Mouse (Mus musculus) neural tube, embryonic 11.5 days (tissue): ENCODE results near the gene Bag1. TPM values are rescaled to one million over a fixed set of nuclear protein-coding genes. Genes with fewer than 3 reads are reported as not detected.
A peak's percentile ranks its signal among the peaks of the same experiment; 100 is the strongest.
"Not testable (repeated sequence)": the region's sequence is repeated elsewhere in the genome, so short reads cannot be mapped to it uniquely, and the experiment has no call there.

Experiments used
- ATAC-seq: fragments of 200-750 bp; cut with Nextera tagmentation; 2 replicates; pipeline ENCODE4 v1.8.0; 2017; ENCODE audit warnings: moderate number of reproducible peaks, mild to moderate bottlenecking, moderate TSS enrichment, moderate library complexity; ENCODE audit not compliant: insufficient read depth, low FRiP score, low TSS enrichment
- DNase-seq: peaks from one replicate; pipeline ENCODE4 v3.0.0-alpha.2; 2015; ENCODE audit warnings: low spot score
- H3K27ac ChIP-seq: fragments of 300-500 bp; sonication (generic); 2 replicates; pipeline ENCODE4 v1.5.1; 2014; ENCODE audit warnings: low read depth, mild to moderate bottlenecking, low read length
- H3K27me3 ChIP-seq: fragments of 300-500 bp; sonication (generic); 2 replicates; pipeline ENCODE4 v1.6.1; 2014; ENCODE audit warnings: mild to moderate bottlenecking, low read length, mixed read lengths; ENCODE audit not compliant: control insufficient read depth, insufficient read depth
- H3K36me3 ChIP-seq: fragments of 300-500 bp; sonication (generic); 2 replicates; pipeline ENCODE4 v1.6.1; 2014; ENCODE audit warnings: mild to moderate bottlenecking, low read length, moderate library complexity, mixed read lengths; ENCODE audit not compliant: control insufficient read depth, insufficient read depth
- H3K4me1 ChIP-seq: fragments of 300-500 bp; sonication (generic); 2 replicates; pipeline ENCODE4 v1.6.1; 2014; ENCODE audit warnings: low read length, mixed read lengths; ENCODE audit not compliant: control insufficient read depth, insufficient read depth
- H3K4me2 ChIP-seq: fragments of 300-500 bp; sonication (generic); 2 replicates; pipeline ENCODE4 v1.6.1; 2014; ENCODE audit warnings: low read depth, mild to moderate bottlenecking, moderate library complexity
- H3K4me3 ChIP-seq: fragments of 300-500 bp; sonication (generic); 2 replicates; pipeline ENCODE4 v1.5.1; 2014; ENCODE audit warnings: low read depth, low read length
- H3K9ac ChIP-seq: fragments of 300-500 bp; sonication (generic); 2 replicates; pipeline ENCODE4 v1.6.1; 2014; ENCODE audit warnings: mild to moderate bottlenecking, low read length
- H3K9me3 ChIP-seq: fragments of 300-500 bp; sonication (generic); 2 replicates; pipeline ENCODE4 v1.6.1; 2016; ENCODE audit warnings: low read length; ENCODE audit not compliant: control insufficient read depth
- WGBS: fragments of 180-500 bp; shearing (Covaris S2); extraction: QIAGEN DNeasy Blood & Tissue Kit; methylation state at CpG from one replicate; pipeline ENCODE4 v1.1.7; 2014; 5-methylcytosine and 5-hydroxymethylcytosine counted together
- polyA plus RNA-seq: library from polyadenylated mRNA; unstranded; fragments of >200 nt; fragmentation: Nextera tagmentation; extraction: Ambion mirVana; gene quantifications from 2 replicates; pipeline ENCODE4 v1.2.1, GENCODE M21; 2014

The Bag1 gene
- polyA plus RNA-seq, 1 experiment from 2014 or later: 226 TPM

GRCm38 (mm10) chr4:40947565-40948159, 432 bp downstream of the Bag1 start:
- Histone ChIP-seq H3K9me3 (no peaks in the 10 kb centered on the region), H3K27me3 (no peaks in the 10 kb centered on the region), H3K4me1 (peaks cover 8% of the 10 kb centered on the region), H3K9ac (peak overlapping the region; percentile 75), H3K4me3 (peak overlapping the region; percentile 67), H3K4me2 (peak overlapping the region; percentile 64), H3K27ac (peak overlapping the region; percentile 67), H3K36me3 (peaks cover 6% of the 10 kb centered on the region; the same call in 1 of the 2 replicates)
- DNase-seq (no peak), ATAC-seq (peak; percentile 40)
- WGBS: under 1% methylated on average over 39 of the region's 40 CpGs

- Histone ChIP-seq H3K4me3 (peak overlapping the region; percentile 67), H3K9ac (no peak overlapping the region), H3K27me3 (no peaks in the 10 kb centered on the region), H3K36me3 (peaks cover 7% of the 10 kb centered on the region; the same call in 1 of the 2 replicates), H3K27ac (no peak overlapping the region), H3K9me3 (no peaks in the 10 kb centered on the region), H3K4me2 (peak overlapping the region; percentile 64), H3K4me1 (peaks cover 8% of the 10 kb centered on the region)
- 91% methylated on average over 7 of the region's 7 CpGs for WGBS
- no peak for ATAC-seq
- no peak for DNase-seq
These were observed 1.5 kb downstream of the Bag1 start for GRCm38 (mm10) chr4:40946516-40947121.

DNA sequence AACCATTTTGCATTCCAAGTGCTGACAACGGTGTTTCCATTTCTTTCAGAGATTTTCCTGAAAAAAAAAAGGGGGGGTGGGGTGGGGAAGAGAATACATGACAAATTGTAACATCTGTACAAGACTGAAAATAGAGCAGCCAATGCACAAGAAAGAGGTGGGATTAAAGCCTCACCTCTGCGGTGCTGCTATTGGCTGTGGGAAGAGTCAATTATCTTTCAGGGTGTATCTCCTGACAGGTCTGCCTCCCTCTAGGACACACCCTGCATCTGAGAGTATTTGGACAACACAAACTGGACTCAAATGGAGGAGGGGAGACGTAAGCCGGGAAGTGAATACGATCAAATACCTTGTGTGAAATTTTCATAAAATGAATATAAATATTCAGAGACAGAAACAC, 4.4 kb downstream of the Bag1 start:
- Histone ChIP-seq H3K9ac (no peak overlapping the region), H3K27ac (no peak overlapping the region), H3K9me3 (no peaks in the 10 kb centered on the region), H3K27me3 (no peaks in the 10 kb centered on the region), H3K4me2 (no peak overlapping the region), H3K4me1 (peaks cover 3% of the 10 kb centered on the region; the same call in 1 of the 2 replicates), H3K36me3 (peaks cover 30% of the 10 kb centered on the region), H3K4me3 (no peak overlapping the region)
- no peak for DNase-seq
- 97% methylated on average over 5 of the region's 5 CpGs for WGBS
- ATAC-seq: no peak

DNA sequence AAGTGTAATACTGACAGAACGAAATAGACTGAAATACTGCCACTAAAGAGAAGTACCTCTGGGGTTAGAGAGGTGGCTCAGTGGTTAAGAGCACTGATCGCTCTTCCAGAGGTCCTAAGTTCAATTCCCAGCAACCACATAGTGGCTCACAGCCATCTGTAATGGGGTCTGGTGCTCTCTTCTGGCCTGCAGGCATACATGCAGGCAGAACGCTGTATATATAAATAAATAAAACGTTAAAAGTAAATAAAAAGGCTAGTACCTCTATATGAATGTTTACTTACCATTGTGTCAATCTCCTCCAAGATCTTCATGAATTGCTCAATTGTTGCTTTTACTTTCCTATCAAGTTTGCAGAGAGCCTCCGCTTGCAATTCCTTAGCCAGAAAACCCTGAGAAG, 9.3 kb downstream of the Bag1 start:
- DNase-seq (no peak), ATAC-seq (no peak)
- Histone ChIP-seq H3K9ac (no peak overlapping the region), H3K27ac (no peak overlapping the region), H3K4me3 (no peak overlapping the region), H3K36me3 (peaks cover 40% of the 10 kb centered on the region), H3K27me3 (no peaks in the 10 kb centered on the region), H3K9me3 (no peaks in the 10 kb centered on the region), H3K4me2 (no peak overlapping the region), H3K4me1 (no peaks in the 10 kb centered on the region)
- WGBS: 97% methylated on average over 5 of the region's 5 CpGs

- ATAC-seq (no peak), DNase-seq (no peak)
- Histone ChIP-seq H3K4me3 (no peak overlapping the region), H3K9ac (no peak overlapping the region), H3K27me3 (no peaks in the 10 kb centered on the region), H3K9me3 (no peaks in the 10 kb centered on the region), H3K27ac (no peak overlapping the region), H3K4me1 (no peaks in the 10 kb centered on the region), H3K36me3 (peaks cover 35% of the 10 kb centered on the region), H3K4me2 (no peak overlapping the region)
- WGBS: 82% methylated on average over 9 of the region's 9 CpGs
These were observed 11.8 kb downstream of the Bag1 start for GRCm38 (mm10) chr4:40936175-40936839.

GRCm38 (mm10) chr4:40934369-40934768, 13.7 kb downstream of the Bag1 start:
- ATAC-seq, H3K27ac ChIP-seq, H3K9me3 ChIP-seq, H3K27me3 ChIP-seq, DNase-seq, H3K4me3 ChIP-seq, H3K9ac ChIP-seq, H3K4me1 ChIP-seq, H3K4me2 ChIP-seq: not testable (repeated sequence)
- WGBS: 94% methylated on average over 3 of the region's 3 CpGs
- peaks cover 19% of the 10 kb centered on the region for H3K36me3 ChIP-seq

DNA sequence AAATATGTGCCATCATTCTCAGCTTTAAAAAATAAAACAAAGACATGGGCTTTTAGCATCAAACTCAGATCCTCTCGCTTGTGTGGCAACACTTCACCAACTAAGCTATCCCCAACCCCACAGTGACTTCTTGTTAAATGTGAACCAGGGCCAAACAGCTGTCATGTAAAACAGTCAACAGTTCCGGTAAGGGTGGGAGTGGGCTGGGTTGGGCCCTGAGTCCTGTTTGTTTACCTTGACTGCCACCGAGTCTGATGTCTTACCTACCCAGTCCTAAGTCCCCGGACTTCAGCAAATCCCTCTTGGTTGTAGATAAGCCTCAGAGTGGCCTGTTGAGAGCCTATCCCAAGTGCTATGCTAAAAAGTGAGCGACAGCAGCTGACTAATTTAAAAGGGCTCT, 14.4 kb downstream of the Bag1 start:
- no peak for ATAC-seq

DNA sequence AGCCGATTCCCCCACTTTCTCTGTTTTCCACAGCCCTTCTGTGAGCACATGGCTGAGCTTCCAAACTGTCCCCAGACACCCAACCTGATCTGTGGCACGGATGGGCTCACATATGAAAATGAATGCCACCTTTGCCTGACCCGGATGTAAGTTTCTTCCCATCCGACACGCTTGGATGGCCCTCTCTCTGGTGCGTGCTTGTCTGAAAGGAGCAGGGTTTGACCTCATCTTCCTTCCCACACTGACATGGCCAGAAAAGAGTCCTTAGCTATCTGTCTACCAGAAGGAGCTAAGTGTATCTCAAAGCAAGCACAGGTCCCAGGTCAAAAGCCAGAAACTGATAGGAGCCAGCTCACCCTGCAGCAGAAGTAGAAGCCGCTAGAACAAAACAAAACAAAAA, 19.0 kb downstream of the Bag1 start:
- Histone ChIP-seq H3K27ac (no peak overlapping the region), H3K9ac (no peak overlapping the region), H3K4me3 (no peak overlapping the region), H3K27me3 (no peaks in the 10 kb centered on the region), H3K9me3 (no peaks in the 10 kb centered on the region), H3K36me3 (no peaks in the 10 kb centered on the region), H3K4me1 (no peaks in the 10 kb centered on the region), H3K4me2 (no peak overlapping the region)
- ATAC-seq (no peak), DNase-seq (no peak)
- WGBS: 83% methylated on average over 7 of the region's 7 CpGs

More for the DNA sequence above, 14.4 kb downstream of the Bag1 start:
- no peak for DNase-seq
- H3K27ac ChIP-seq: no peak overlapping the region
- WGBS: 95% methylated on average over 5 of the region's 5 CpGs
- no peaks in the 10 kb centered on the region for H3K27me3 ChIP-seq
- H3K9me3 ChIP-seq: no peaks in the 10 kb centered on the region
- peaks cover 14% of the 10 kb centered on the region for H3K36me3 ChIP-seq
- H3K4me2 ChIP-seq: no peak overlapping the region
- H3K9ac ChIP-seq: no peak overlapping the region
- no peaks in the 10 kb centered on the region for H3K4me1 ChIP-seq
- no peak overlapping the region for H3K4me3 ChIP-seq

DNA sequence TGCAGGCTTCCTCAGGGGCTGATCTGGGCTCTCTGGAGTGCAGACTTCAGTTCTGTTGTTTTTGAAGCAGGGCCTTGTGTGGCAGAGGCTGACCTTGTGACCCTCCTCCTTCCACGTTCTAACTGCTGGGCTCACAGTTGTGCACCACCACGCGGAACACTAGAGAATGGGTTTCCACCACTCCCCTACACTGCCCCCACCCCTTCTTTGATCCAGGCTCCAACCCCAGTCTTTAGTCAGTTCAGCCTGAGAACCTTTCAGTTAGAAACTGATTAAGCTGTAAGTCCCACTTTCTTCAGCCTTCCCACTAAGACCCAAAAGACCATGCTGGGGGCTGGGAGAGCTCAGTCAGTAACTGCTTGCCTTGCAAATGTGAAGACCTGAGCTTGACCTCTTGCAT, 22.5 kb downstream of the Bag1 start:
- Histone ChIP-seq H3K9me3 (no peaks in the 10 kb centered on the region), H3K27ac (no peak overlapping the region), H3K4me1 (no peaks in the 10 kb centered on the region), H3K4me2 (no peak overlapping the region), H3K9ac (no peak overlapping the region), H3K36me3 (no peaks in the 10 kb centered on the region), H3K27me3 (no peaks in the 10 kb centered on the region), H3K4me3 (no peak overlapping the region)
- WGBS: 46% methylated on average over 3 of the region's 3 CpGs
- ATAC-seq (no peak), DNase-seq (no peak)
